Mouse (Mus musculus): Measurements from ENCODE around the gene Baiap2l1. TPM values are rescaled to one million over a fixed set of nuclear protein-coding genes. Genes with fewer than 3 reads are reported as not detected.

Baiap2l1 gene
- polyA plus RNA-seq, 1 experiment from 2014 or later, result 6.8 TPM

- 72% methylated on average over 7 of the region's 7 CpGs for WGBS
- Histone ChIP-seq H3K36me3 (ENCODE audit: control insufficient read depth, insufficient read depth, low read length) (no peaks in the 10 kb centered on the region; the same call in 1 of the 2 replicates), H3K27me3 (replicated peaks; ENCODE audit: control insufficient read depth, insufficient read depth, low read length) (no peaks in the 10 kb centered on the region), H3K9me3 (ENCODE audit: control insufficient read depth, low read length) (no peaks in the 10 kb centered on the region), H3K9ac (ENCODE audit: low read depth, low read length) (no peak overlapping the region), H3K4me2 (no peak overlapping the region), H3K27ac (ENCODE audit: low read depth, low read length) (no peak overlapping the region), H3K4me3 (ENCODE audit: low read depth, low read length) (no peak overlapping the region), H3K4me1 (replicated peaks; ENCODE audit: control insufficient read depth, insufficient read depth, low read length) (peaks cover 6% of the 10 kb centered on the region; the same call in 1 of the 2 replicates)
- DNase-seq (ENCODE audit: low spot score), result no peak
- ATAC-seq (replicated peaks; ENCODE audit: low FRiP score), result no peak
Measured at GRCm38 (mm10) chr5:144218061-144218460, 139.9 kb downstream of the Baiap2l1 start.

GRCm38 (mm10) chr5:144215992-144216391 lies 141.9 kb downstream of the Baiap2l1 start:
- no peaks in the 10 kb centered on the region for H3K4me1 ChIP-seq (replicated peaks; ENCODE audit: control insufficient read depth, insufficient read depth, low read length)
- no peak overlapping the region for H3K27ac ChIP-seq (ENCODE audit: low read depth, low read length)
- no peak overlapping the region for H3K9ac ChIP-seq (ENCODE audit: low read depth, low read length)
- DNase-seq (ENCODE audit: low spot score) (no peak), ATAC-seq (replicated peaks; ENCODE audit: low FRiP score) (no peak)
- peaks cover 3% of the 10 kb centered on the region; the same call in 1 of the 2 replicates for H3K36me3 ChIP-seq (ENCODE audit: control insufficient read depth, insufficient read depth, low read length)
- H3K4me3 ChIP-seq (ENCODE audit: low read depth, low read length), result no peak overlapping the region
- no peaks in the 10 kb centered on the region for H3K9me3 ChIP-seq (ENCODE audit: control insufficient read depth, low read length)
- WGBS, result 71% methylated on average over 2 of the region's 2 CpGs
- H3K4me2 ChIP-seq, result no peak overlapping the region
- no peaks in the 10 kb centered on the region for H3K27me3 ChIP-seq (replicated peaks; ENCODE audit: control insufficient read depth, insufficient read depth, low read length)

Other genes with a start within 250 kb of the Baiap2l1 start
- gene Bhlha15, start 167.8 kb downstream of the Baiap2l1 start, polyA plus RNA-seq (2014; fragmentation: Nextera tagmentation; extraction: Ambion mirVana), result 1.3 and 1.6 TPM in 2 replicates
- 7.5 and 8.9 TPM in 2 replicates for gene Tecpr1, start 134.5 kb downstream of the Baiap2l1 start, polyA plus RNA-seq (2014; fragmentation: Nextera tagmentation; extraction: Ambion mirVana)
- 59.2 and 61.0 TPM in 2 replicates for gene Bri3, start 113.7 kb downstream of the Baiap2l1 start, polyA plus RNA-seq (2014; fragmentation: Nextera tagmentation; extraction: Ambion mirVana)
- 0.07 TPM in 1 of 2 replicates, not detected in the other for gene Nptx2, start 187.8 kb upstream of the Baiap2l1 start, polyA plus RNA-seq (2014; fragmentation: Nextera tagmentation; extraction: Ambion mirVana)